Mouse (Mus musculus): ENCODE results near the gene Elp5.
A peak's percentile ranks its signal among the peaks of the same experiment; 100 is the strongest.

DNA sequence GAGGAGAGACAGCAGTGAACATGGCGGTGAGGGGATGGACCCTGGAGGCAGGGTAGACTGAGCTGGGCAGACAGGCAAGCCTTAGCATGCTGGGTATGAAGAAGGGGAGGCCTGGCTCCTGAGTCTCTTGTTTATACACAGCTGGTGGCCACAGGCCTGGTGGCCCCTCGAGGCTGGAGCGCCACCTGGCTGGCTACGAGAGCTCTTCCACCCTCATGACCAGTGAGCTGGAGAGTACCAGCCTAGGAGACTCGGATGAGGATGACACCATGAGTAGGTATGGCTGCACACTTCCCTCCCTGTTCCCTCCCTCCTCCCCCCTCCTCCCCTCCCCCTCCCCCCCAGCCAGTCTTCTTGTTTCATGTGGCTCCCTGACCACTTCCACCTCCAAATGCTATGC is 23.2 kb upstream of the Elp5 start:
- TF ChIP-seq CTCF (IDR thresholded peaks at IDR 0.05) (peak; percentile 53), POLR2A (IDR thresholded peaks at IDR 0.05; ENCODE audit: insufficient read depth, low read depth, low read length) (no peak)
